Mouse (Mus musculus) hindbrain, embryonic 13.5 days (tissue): ENCODE measurements at regions not wholly inside any gene's neighbourhood (a gene's known extent, or its start where the extent isn't known, plus 50 kb on each side); places are given as distances from the start of the nearest gene placed in this dataset.

ENCODE experiments used
- ATAC-seq: fragments of 200-750 bp; cut with Nextera tagmentation; 2 replicates; pipeline ENCODE4 v1.8.0; 2017; ENCODE audit warnings: moderate TSS enrichment; ENCODE audit not compliant: low FRiP score
- H3K27ac ChIP-seq: fragments of 300-500 bp; sonication (generic); 2 replicates; pipeline ENCODE4 v1.5.1; 2015; ENCODE audit warnings: inconsistent platforms, mild to moderate bottlenecking, moderate library complexity
- H3K27me3 ChIP-seq: fragments of 300-500 bp; sonication (generic); 2 replicates; pipeline ENCODE4 v1.6.1; 2015; ENCODE audit warnings: mild to moderate bottlenecking, inconsistent platforms
- H3K36me3 ChIP-seq: fragments of 300-500 bp; sonication (generic); 2 replicates; pipeline ENCODE4 v1.6.1; 2015; ENCODE audit warnings: mild to moderate bottlenecking, inconsistent platforms
- H3K4me1 ChIP-seq: fragments of 300-500 bp; sonication (generic); replicated peaks from 2 replicates; pipeline ENCODE4 v1.6.1; 2015; ENCODE audit warnings: inconsistent platforms
- H3K4me2 ChIP-seq: fragments of 300-500 bp; sonication (generic); 2 replicates; pipeline ENCODE4 v1.6.1; 2015; ENCODE audit warnings: inconsistent platforms, mild to moderate bottlenecking, moderate library complexity
- H3K4me3 ChIP-seq: fragments of 300-500 bp; sonication (generic); 2 replicates; pipeline ENCODE4 v1.5.1; 2015; ENCODE audit warnings: mild to moderate bottlenecking, inconsistent platforms
- H3K9ac ChIP-seq: fragments of 300-500 bp; sonication (generic); 2 replicates; pipeline ENCODE4 v1.6.1; 2015; ENCODE audit warnings: mild to moderate bottlenecking, inconsistent platforms
- H3K9me3 ChIP-seq: fragments of 300-500 bp; sonication (generic); 2 replicates; pipeline ENCODE4 v1.6.1; 2016; ENCODE audit warnings: inconsistent platforms
- WGBS: fragments of 180-500 bp; shearing (Covaris S2); methylation state at CpG from one replicate; pipeline ENCODE4 v1.1.7; 2015; 5-methylcytosine and 5-hydroxymethylcytosine counted together

DNA sequence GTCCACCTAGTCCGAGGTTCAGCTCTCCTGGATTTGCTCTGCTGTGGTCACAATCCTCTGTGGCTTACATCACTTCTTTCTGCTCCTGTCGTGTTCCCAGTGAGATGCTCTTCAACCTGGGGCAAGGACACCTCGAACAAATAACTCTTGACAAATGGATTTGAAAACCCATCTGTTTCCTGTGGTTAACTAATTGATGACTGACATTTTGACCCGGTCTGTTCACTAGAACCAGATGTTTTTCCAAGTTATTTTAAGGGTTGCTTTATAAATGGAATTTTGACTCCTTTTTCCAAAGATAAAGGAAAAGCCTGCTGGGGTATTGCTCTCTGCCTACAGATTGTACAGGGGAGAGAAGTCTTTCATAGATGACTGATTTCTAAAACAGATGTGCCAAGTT is 326.4 kb downstream of the Vps13c start:
- Histone ChIP-seq H3K4me1 (no peaks in the 10 kb centered on the region), H3K9ac (no peak overlapping the region), H3K4me3 (no peak overlapping the region), H3K36me3 (no peaks in the 10 kb centered on the region), H3K27ac (no peak overlapping the region), H3K4me2 (no peak overlapping the region), H3K27me3 (no peaks in the 10 kb centered on the region), H3K9me3 (no peaks in the 10 kb centered on the region)
- WGBS = 64% methylated on average over 4 of the region's 4 CpGs
- no peak for ATAC-seq

DNA sequence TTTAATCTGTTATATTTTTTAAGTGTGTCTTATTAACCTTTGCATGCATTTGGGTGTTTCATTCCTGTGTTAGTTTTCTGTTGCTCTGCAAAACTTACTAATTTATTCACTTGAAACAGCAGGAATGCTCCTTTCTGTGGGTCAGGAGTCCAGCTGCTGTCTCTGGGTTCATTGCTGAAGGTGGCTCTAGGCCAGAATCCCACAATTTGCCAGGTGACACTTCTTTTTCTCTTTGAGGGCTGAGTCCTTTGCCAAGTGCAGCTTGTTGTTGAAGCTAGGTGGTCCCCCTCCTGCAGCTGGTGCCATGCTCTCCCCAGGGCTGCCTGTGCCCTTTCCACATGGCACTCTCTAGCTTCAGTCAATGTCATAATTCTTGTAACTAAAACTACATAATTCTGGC is 348.7 kb downstream of the Vps13c start:
- Histone ChIP-seq H3K9me3 (no peaks in the 10 kb centered on the region), H3K27me3 (no peaks in the 10 kb centered on the region), H3K9ac (no peak overlapping the region), H3K4me2 (no peak overlapping the region), H3K4me1 (no peaks in the 10 kb centered on the region), H3K36me3 (no peaks in the 10 kb centered on the region), H3K27ac (no peak overlapping the region), H3K4me3 (no peak overlapping the region)
- no peak for ATAC-seq

DNA sequence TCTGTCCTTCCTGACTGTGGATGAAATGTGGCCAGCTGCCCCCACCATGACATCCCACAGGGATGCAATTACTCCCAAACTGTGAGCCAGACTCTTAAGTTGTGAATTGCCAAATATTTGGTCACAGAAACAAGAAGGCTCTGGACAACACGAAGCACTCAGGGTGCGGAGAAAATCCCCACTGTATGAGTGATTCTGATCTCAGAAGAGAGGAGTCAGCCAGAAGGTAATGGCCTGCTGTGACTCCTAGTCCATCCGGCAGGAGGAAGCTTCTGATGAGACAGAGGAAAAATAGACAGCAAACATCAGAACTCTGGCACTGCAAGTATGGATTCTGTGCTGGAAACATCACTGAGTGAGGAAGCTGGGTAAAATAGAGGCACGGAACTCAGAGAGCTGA is 359.6 kb downstream of the Vps13c start:
- H3K4me1 ChIP-seq = no peaks in the 10 kb centered on the region
- no peak overlapping the region for H3K4me2 ChIP-seq
- H3K36me3 ChIP-seq = no peaks in the 10 kb centered on the region
- no peak overlapping the region for H3K4me3 ChIP-seq
- 86% methylated on average over 4 of the region's 4 CpGs for WGBS
- H3K9me3 ChIP-seq = no peaks in the 10 kb centered on the region
- H3K27me3 ChIP-seq = no peaks in the 10 kb centered on the region
- H3K27ac ChIP-seq = no peak overlapping the region
- H3K9ac ChIP-seq = no peak overlapping the region
- no peak for ATAC-seq

DNA sequence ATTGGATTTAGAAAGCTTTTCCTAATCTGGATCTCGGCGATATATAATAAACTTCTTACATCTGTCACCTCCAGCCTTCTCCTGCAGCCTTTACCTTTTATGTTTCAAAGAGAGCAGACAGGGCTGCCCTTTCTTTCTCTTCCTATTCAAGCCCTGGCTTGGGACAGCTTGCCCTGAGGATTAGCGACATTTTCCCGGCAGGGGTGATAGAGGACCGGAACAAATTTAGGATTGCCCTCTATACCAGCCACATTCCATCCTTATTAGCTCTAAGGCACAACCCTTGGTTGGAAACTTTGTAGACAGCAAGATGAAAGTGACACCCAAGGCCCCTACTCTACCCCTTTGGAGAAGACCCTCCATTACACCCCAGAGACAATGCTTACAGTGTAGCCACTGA is 360.8 kb downstream of the Vps13c start:
- Histone ChIP-seq H3K27me3 (no peaks in the 10 kb centered on the region), H3K4me3 (no peak overlapping the region), H3K9ac (no peak overlapping the region), H3K36me3 (no peaks in the 10 kb centered on the region), H3K27ac (no peak overlapping the region), H3K9me3 (no peaks in the 10 kb centered on the region), H3K4me2 (no peak overlapping the region), H3K4me1 (no peaks in the 10 kb centered on the region)
- no peak for ATAC-seq
- 40% methylated on average over 5 of the region's 5 CpGs for WGBS

DNA sequence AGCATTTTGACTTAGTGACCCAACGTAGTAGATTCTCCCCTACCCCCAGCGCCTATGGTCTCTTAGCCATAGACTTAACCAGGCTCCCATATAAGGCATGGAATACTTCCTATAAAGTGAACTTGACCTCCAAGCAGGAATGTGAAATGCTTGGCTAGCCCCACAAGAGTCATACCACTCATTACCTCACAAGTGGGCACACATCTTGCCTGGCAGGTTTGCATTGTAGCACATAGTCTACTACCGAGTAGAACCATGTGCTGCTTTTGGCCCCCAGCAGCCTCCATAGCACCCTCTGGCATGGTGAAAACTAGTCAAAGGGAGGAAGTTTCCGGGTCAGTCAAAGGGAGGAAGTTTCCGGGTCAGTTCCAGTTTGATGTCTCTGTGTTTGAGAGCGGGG is 385.5 kb downstream of the Vps13c start:
- Histone ChIP-seq H3K27ac (no peak overlapping the region), H3K4me2 (no peak overlapping the region), H3K27me3 (no peaks in the 10 kb centered on the region), H3K36me3 (no peaks in the 10 kb centered on the region), H3K9ac (no peak overlapping the region), H3K9me3 (no peaks in the 10 kb centered on the region), H3K4me1 (no peaks in the 10 kb centered on the region), H3K4me3 (no peak overlapping the region)
- ATAC-seq = no peak
- WGBS = 94% methylated on average over 6 of the region's 6 CpGs

DNA sequence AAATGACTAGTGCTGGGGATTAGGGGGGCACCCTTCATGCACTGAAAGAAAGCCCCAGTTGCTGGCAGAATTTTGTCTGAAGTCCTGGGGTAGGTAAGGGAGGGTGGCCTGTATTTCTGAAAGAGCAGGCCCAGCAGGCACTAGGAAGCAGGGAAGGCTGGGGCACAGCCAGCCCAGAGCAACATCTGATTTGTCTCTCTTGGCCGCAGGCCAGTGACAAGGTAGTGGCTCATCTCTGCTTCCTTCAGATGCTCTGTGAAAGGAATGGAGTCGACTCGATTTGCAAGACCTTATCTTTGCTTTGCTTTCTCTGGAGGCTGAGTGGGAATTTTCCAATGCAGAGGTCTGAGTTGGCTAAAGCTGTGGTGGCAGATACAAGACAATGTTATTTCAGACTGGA is 390.9 kb downstream of the Vps13c start:
- no peak overlapping the region for H3K9ac ChIP-seq
- H3K27ac ChIP-seq = no peak overlapping the region
- H3K36me3 ChIP-seq = no peaks in the 10 kb centered on the region
- no peaks in the 10 kb centered on the region for H3K27me3 ChIP-seq
- no peak for ATAC-seq
- 0 out of 2 replicates have a peak, but pooled peaks cover 4% of the 10 kb centered on the region for H3K4me1 ChIP-seq
- WGBS = 88% methylated on average over 3 of the region's 3 CpGs
- no peaks in the 10 kb centered on the region for H3K9me3 ChIP-seq
- no peak overlapping the region for H3K4me2 ChIP-seq
- no peak overlapping the region for H3K4me3 ChIP-seq

DNA sequence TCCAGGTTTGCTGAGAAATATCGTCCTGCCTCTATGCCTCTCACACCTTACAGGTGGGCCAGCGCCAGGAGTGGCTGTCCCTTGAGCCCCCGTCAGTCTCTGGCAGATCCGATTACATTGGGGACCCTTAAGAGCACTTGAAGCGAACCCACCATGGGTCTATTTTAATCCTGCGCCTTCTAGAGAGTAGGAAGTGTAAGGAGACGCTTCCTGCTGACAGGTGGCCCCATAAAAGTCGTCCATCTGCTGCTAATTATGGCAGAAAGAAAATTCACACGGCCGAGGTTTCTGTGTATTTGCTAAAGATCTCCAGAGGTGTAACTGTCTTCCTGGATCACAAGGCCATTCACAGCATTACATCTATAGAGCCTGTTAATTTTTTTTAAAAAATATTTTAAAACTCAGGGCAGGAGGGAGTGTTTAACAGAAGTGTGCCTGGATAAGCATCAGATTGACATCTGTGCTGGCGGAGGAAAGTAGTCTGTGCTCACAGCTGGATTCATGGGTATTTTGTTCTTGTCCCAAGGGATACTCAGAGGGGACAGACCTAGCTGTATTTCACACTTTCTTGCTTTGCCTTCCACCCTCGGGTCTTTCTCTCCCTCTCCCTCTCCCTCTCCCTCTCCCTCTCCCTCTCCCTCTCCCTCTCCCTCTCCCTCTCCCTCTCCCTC is 394.9 kb downstream of the Vps13c start:
- Histone ChIP-seq H3K27me3 (no peaks in the 10 kb centered on the region), H3K27ac (no peak overlapping the region), H3K9me3 (no peaks in the 10 kb centered on the region), H3K4me2 (no peak overlapping the region), H3K36me3 (no peaks in the 10 kb centered on the region), H3K4me3 (no peak overlapping the region), H3K4me1 (0 out of 2 replicates have a peak, but pooled peaks cover 4% of the 10 kb centered on the region), H3K9ac (no peak overlapping the region)
- 49% methylated on average over 12 of the region's 12 CpGs for WGBS
- no peak for ATAC-seq

DNA sequence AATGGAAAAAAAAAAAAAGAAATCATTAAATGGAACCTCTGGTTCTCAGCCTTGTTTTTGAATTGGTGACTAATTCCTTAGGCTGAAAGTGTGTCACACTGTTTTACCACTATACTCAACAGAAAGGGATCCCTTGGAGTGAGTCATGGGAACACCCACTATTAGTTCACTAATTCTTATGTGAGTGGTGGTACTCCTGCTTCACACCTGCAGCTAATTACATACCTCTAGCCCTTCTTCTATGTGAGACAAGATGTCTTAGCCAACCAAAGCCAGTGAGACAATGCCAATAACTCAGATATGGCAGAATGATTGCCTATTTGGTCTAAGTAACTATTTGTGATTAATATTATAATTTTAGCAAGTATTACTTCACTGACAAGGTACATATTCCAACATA is 398.9 kb downstream of the Vps13c start:
- H3K36me3 ChIP-seq = no peaks in the 10 kb centered on the region
- H3K9ac ChIP-seq = no peak overlapping the region
- H3K4me2 ChIP-seq = no peak overlapping the region
- 0 out of 2 replicates have a peak, but pooled peaks cover 4% of the 10 kb centered on the region for H3K4me1 ChIP-seq
- no peak for ATAC-seq
- H3K27ac ChIP-seq = no peak overlapping the region
- no peaks in the 10 kb centered on the region for H3K27me3 ChIP-seq
- H3K9me3 ChIP-seq = no peaks in the 10 kb centered on the region
- no peak overlapping the region for H3K4me3 ChIP-seq

DNA sequence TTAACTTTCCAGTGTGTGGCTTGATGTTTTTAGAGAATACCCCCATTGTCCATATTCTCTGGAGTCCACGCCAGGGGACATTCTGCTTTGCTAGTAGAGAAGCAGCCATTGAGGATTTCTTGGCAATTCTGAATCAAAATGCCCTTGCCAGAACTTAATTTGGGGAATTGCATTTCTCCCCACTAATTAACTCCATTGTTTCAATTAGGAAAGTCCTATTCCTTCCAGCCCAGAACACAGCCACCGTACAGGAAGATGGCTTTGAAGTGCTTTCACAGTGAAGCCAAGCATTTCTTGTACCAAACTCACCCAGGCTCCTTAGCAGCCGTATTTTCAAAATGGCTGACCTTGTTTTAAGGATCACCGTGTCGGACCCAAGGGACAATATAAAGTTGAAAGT is 399.4 kb downstream of the Vps13c start:
- WGBS = 82% methylated on average over 5 of the region's 5 CpGs

DNA sequence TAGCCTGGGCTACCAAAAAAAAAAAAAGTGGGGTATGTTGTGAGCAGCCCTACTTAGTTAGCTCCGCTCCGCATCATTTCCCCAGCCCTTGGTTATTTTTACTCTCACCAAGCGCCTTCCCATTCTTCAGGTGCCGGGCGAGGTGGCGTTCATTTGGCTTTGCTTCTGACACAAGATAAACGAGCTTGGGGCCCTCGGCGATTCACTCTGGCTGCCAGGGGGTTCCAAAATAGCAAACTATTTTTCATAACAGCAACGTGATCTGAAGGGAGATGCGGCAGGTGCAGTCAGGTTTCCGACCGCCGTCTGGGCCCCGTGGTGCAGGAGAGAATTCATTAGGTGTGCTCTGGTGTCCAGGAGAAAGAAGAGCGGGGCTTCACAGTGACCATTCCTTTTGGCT is 403.6 kb upstream of the Rora start:
- ATAC-seq = no peak
- no peaks in the 10 kb centered on the region for H3K4me1 ChIP-seq
- no peaks in the 10 kb centered on the region for H3K27me3 ChIP-seq
- no peak overlapping the region for H3K9ac ChIP-seq
- no peak overlapping the region for H3K27ac ChIP-seq
- no peaks in the 10 kb centered on the region for H3K9me3 ChIP-seq
- no peak overlapping the region for H3K4me3 ChIP-seq
- H3K4me2 ChIP-seq = no peak overlapping the region
- 82% methylated on average over 16 of the region's 16 CpGs for WGBS
- H3K36me3 ChIP-seq = no peaks in the 10 kb centered on the region

More for the DNA sequence above, 399.4 kb downstream of the Vps13c start:
- no peak overlapping the region for H3K4me3 ChIP-seq
- no peaks in the 10 kb centered on the region for H3K36me3 ChIP-seq
- no peak for ATAC-seq
- 0 out of 2 replicates have a peak, but pooled peaks cover 4% of the 10 kb centered on the region for H3K4me1 ChIP-seq
- no peak overlapping the region for H3K27ac ChIP-seq
- no peak overlapping the region for H3K9ac ChIP-seq
- no peak overlapping the region for H3K4me2 ChIP-seq
- no peaks in the 10 kb centered on the region for H3K9me3 ChIP-seq
- H3K27me3 ChIP-seq = no peaks in the 10 kb centered on the region

DNA sequence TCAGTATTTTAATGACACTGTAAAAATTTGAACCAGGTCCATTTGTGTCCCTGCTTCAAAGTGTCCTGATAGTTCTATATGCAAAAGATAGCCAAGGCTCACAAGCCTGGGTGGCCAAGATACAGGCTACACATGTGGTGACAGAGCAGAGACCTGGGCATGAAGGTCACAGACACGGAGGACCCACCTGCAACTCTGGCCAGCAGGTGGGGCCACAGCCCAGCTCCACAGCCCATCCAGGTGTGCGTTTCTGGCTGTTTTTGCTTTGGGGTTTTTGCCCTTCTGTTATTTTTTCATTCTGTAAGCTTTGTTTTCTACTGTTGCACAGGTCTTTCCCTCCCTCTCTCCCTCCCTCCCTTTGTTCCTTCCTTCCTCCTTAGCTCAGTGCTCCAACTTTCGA is 399.4 kb upstream of the Rora start:
- H3K9me3 ChIP-seq = no peaks in the 10 kb centered on the region
- no peak overlapping the region for H3K9ac ChIP-seq
- no peak overlapping the region for H3K4me2 ChIP-seq
- H3K27me3 ChIP-seq = no peaks in the 10 kb centered on the region
- H3K4me1 ChIP-seq = no peaks in the 10 kb centered on the region
- H3K27ac ChIP-seq = no peak overlapping the region
- 55% methylated on average over 3 of the region's 3 CpGs for WGBS
- no peaks in the 10 kb centered on the region for H3K36me3 ChIP-seq
- H3K4me3 ChIP-seq = no peak overlapping the region
- no peak for ATAC-seq

DNA sequence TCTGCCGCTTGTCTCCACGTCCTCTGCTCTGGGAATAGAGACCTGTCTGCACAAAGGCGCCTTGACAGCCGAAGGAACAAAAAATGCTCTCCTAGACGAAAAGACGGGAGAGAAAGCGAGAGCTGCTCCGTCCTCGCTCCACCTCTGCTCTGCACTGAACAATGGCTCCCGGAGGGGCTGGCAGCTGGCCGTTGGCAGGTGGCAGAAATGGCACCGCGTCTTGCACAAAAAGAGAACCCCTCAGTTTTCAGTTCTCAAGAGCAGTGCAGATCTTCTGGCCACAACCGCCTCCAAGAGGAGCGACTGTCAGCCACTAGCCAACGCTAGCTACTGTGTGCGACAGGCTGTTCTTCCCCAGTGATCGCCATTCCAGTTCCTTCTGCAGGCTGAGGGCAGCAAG is 385.0 kb upstream of the Rora start:
- H3K4me1 ChIP-seq = no peaks in the 10 kb centered on the region
- no peak for ATAC-seq
- peak overlapping the region; percentile 20 for H3K4me2 ChIP-seq
- peaks cover 4% of the 10 kb centered on the region; the same call in 1 of the 2 replicates for H3K9me3 ChIP-seq
- H3K27ac ChIP-seq = no peak overlapping the region
- 66% methylated on average over 18 of the region's 18 CpGs for WGBS
- no peak overlapping the region for H3K4me3 ChIP-seq
- no peak overlapping the region for H3K9ac ChIP-seq
- no peaks in the 10 kb centered on the region for H3K27me3 ChIP-seq
- no peaks in the 10 kb centered on the region for H3K36me3 ChIP-seq

DNA sequence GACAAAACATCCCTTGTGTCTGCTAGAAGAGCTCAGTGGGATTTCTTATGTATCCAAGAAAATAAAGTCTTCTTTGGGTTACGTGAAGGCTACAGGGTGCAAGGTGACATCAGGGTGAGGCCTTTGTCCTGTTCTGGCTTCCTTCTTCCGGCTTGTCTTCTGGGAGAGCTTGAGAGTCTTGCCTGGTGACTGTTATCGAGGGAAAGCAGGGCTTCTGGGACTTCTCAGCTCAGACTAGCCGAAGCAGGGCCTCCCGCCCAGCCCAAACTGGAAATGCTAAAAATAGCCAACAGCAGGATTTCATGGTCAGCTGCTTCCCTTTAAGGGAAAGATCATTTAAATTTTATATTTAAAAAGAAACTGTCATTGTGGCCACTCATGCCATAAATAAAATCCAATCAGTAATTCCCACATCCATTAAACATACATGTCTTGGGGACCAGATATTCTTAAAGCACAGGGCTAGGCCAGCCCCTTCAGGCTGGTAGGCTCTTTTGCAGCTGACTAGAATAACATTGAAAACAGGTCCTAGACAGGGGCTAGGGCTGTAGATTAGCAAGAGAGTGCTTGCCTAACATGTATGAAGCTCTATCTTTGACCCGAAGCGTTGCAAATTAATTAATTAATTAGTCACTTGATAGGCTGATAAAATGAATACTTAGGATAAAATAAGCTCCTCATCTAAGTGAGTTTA is 351.2 kb upstream of the Rora start:
- no peak for ATAC-seq
- Histone ChIP-seq H3K9ac (no peak overlapping the region), H3K27me3 (no peaks in the 10 kb centered on the region), H3K4me3 (no peak overlapping the region), H3K27ac (no peak overlapping the region), H3K9me3 (no peaks in the 10 kb centered on the region), H3K36me3 (no peaks in the 10 kb centered on the region), H3K4me1 (no peaks in the 10 kb centered on the region; the same call in 1 of the 2 replicates), H3K4me2 (no peak overlapping the region)
- WGBS = 67% methylated on average over 7 of the region's 7 CpGs
